Mouse (Mus musculus) CH12.LX (cell line): ENCODE data around the gene Atp2b2.

Experiments
- CTCF ChIP-seq, 2 experiments: IDR thresholded peaks in 1 of 2; conservative IDR thresholded peaks in 1 of 2; 2 replicates each; pipeline ENCODE4 v1.5.1; 2011 to 2012; ENCODE audit warnings: low read depth in 2 of 2, low read length in 2 of 2, improper control_type of control experiment in 1 of 2, inconsistent platforms in 1 of 2, mild to moderate bottlenecking in 1 of 2, moderate library complexity in 1 of 2
- ELF1 ChIP-seq: IDR thresholded peaks from 2 replicates; pipeline ENCODE4 v1.6.1; 2014; ENCODE audit warnings: low read depth, mild to moderate bottlenecking, inconsistent platforms, low read length, improper control_type of control experiment
- EP300 ChIP-seq: IDR thresholded peaks from 2 replicates; pipeline ENCODE4 v1.6.1; 2011; ENCODE audit warnings: low read length, improper control_type of control experiment
- GABPA ChIP-seq: IDR thresholded peaks from 2 replicates; pipeline ENCODE4 v1.6.1; 2012; ENCODE audit warnings: low read depth, low read length, improper control_type of control experiment, inconsistent platforms; ENCODE audit not compliant: insufficient replicate concordance
- IRF4 ChIP-seq: IDR thresholded peaks from 2 replicates; pipeline ENCODE4 v1.6.1; 2014; ENCODE audit warnings: low read depth, mild to moderate bottlenecking, inconsistent platforms, low read length, improper control_type of control experiment
- MAFK ChIP-seq: IDR thresholded peaks from 2 replicates; pipeline ENCODE4 v1.6.1; 2011; ENCODE audit warnings: low read length, improper control_type of control experiment; ENCODE audit not compliant: insufficient replicate concordance
- POLR2A ChIP-seq: IDR thresholded peaks from 2 replicates; pipeline ENCODE4 v1.6.1; 2011; ENCODE audit warnings: low read depth, mild to moderate bottlenecking, improper control_type of control experiment, low read length
- POLR2AphosphoS2 ChIP-seq: IDR thresholded peaks from 2 replicates; pipeline ENCODE4 v1.6.1; 2011; ENCODE audit warnings: low read depth, low read length, improper control_type of control experiment
- SIN3A ChIP-seq: IDR thresholded peaks from 2 replicates; pipeline ENCODE4 v1.6.1; 2012; ENCODE audit warnings: low read length, improper control_type of control experiment, inconsistent platforms
- USF1 ChIP-seq: IDR thresholded peaks from 2 replicates; pipeline ENCODE4 v1.6.1; 2014; ENCODE audit warnings: low read depth, mild to moderate bottlenecking, inconsistent platforms, low read length, improper control_type of control experiment
- ZNF384 ChIP-seq: IDR thresholded peaks from 2 replicates; pipeline ENCODE4 v1.6.1; 2012; ENCODE audit warnings: low read depth, low read length, improper control_type of control experiment, inconsistent platforms

DNA sequence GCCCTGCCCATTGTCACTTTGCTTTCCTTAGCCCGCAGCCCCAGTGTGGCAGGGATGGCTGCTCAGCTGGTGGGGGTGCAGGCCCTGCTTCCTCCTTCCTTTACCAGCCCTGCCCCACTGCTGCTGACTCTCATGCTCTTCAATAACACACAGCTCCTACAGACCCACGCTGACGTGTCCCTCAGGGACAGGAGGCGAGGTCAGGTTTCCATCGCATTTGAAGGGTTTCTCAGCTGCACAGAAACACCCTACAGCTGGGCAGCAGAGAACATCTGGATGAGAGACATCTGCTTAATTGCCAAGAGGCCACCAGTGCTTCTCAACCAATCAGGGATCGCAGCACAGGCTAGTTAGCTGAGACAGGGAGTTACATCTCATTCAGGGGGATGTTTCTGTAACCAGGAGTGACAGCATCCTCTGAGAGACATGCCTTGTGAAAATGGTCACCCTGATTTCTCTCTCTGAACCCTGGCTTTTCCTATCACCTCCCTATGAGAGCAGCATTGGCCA is 254.9 kb downstream of the Atp2b2 start:
- TF ChIP-seq CTCF (conservative IDR thresholded peaks at IDR 0.05 in 1 of 2, IDR thresholded peaks at IDR 0.05 in 1 of 2; ENCODE audit: low read depth in 2 of 2, low read length in 2 of 2) (no peak), IRF4 (no peak), POLR2AphosphoS2 (no peak), ZNF384 (no peak), POLR2A (no peak), EP300 (no peak), SIN3A (no peak), USF1 (no peak), ELF1 (no peak), GABPA (no peak), MAFK (no peak)
